Mouse (Mus musculus): Measurements from ENCODE around the gene Glrx3. TPM values are rescaled to one million over a fixed set of nuclear protein-coding genes. Genes with fewer than 3 reads are reported as not detected.
"Not testable (repeated sequence)": the region's sequence is repeated elsewhere in the genome, so short reads cannot be mapped to it uniquely, and the experiment has no call there.

Gene Glrx3
- total RNA-seq (2021) = 100 to 1,000 TPM; 112 to 116 TPM
- long read RNA-seq, experiment 1, transcript Glrx3-201 (11 exons, 1,685 nt) = major isoform, 209 of 234 reads
- long read RNA-seq, experiment 1, partial matches to known transcripts = 6 of 234 reads
- long read RNA-seq, experiment 1, other reads (novel, unspliced or antisense) = 19 of 234 reads
- long read RNA-seq, experiment 2, transcript Glrx3-201 (11 exons, 1,685 nt) = major isoform, 186 of 203 reads
- long read RNA-seq, experiment 2, partial matches to known transcripts = 5 of 203 reads
- long read RNA-seq, experiment 2, other reads (novel, unspliced or antisense) = 12 of 203 reads

DNA sequence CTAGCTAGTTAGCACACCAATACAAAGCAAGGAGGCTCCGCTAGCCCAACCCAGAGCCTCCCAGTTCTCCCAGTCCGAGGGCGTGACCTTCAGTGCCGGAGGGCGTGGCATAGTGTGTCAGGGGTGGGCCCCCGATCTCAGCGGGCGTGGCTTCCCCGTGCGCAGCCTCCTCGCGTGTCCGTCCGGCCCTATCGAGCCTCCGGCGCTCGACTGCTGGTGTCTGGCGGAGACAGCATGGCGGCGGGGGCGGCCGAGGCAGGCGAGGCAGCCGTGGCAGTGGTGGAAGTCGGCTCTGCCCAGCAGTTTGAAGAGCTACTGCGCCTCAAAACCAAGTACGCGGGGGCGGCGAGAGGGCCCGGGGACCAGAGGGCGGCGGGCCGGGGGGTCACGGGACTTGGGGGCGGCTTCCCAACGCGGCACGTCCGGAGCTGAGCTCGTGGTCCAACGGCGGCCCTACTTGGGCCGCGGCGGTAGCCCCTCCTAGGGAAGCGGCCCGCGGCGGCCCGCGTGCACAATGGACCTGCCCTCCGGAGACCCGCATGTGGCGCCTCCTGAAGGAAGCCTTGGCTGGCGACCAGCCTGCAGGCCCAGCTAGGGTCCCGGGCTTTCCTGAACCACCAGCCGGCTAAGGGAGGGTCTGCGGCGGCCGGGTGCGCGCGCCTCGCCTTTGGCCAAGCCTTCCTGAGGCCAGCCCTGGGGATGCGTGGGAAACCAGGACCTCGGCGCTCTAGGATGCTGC is at the start of gene Glrx3:
Gene Glrx3 (plus strand): TSS at position 175 of the 739 bp plus-strand sequence.
- peak; percentile 89 to 95 for DNase-seq (ENCODE audit: low spot score in 2 of 2)

- DNase-seq (ENCODE audit: low spot score in 2 of 2) = no peak
Observed at GRCm38 (mm10) chr7:137387863-137388262, 49.6 kb upstream of the Glrx3 start.

- DNase-seq (ENCODE audit: low spot score in 2 of 2) = no peak
Observed at GRCm38 (mm10) chr7:137395421-137395820, 42.0 kb upstream of the Glrx3 start.

- no peak for DNase-seq (ENCODE audit: low spot score in 2 of 2)
Observed at GRCm38 (mm10) chr7:137397361-137397910, 40.0 kb upstream of the Glrx3 start.

DNA sequence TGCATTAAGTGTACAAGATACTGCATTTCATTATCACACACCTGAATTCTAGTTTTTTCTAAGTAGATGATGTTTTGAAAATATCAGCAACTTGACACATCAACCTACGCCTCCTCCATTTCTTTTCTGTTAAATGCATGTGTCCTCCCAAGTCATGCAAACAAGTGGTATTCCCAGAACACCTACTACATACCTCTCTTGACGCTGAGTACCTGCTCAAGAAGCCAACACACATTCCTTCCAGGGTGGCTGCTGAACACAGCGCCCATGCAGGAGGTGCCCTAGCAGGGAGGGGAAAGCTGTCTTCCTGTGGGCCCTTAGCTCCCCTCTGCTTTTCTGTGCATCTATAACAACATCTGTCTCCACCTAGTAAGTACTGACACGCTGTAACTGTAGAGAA is 38.4 kb upstream of the Glrx3 start:
- no peak for DNase-seq (ENCODE audit: low spot score in 2 of 2)

DNA sequence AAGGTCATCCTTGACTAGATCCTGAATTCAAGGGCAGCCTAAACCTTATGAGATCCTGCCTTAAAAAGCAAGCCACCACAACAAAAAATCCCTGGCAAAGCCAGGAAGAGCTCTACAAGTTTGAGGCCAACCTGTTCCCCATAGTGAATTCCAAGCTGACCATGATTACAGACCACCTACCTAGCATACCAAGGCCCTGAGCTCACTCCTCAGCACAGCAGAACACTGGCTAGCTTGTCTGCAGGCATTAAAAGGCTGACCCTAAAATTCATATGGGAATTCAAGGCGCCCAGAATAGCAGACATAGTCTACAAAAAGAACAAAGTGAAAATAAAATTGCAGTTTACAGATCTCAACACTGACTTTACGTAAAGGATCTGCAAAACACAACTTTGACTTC is 33.3 kb upstream of the Glrx3 start:
- DNase-seq (ENCODE audit: low spot score in 2 of 2) = no peak

DNA sequence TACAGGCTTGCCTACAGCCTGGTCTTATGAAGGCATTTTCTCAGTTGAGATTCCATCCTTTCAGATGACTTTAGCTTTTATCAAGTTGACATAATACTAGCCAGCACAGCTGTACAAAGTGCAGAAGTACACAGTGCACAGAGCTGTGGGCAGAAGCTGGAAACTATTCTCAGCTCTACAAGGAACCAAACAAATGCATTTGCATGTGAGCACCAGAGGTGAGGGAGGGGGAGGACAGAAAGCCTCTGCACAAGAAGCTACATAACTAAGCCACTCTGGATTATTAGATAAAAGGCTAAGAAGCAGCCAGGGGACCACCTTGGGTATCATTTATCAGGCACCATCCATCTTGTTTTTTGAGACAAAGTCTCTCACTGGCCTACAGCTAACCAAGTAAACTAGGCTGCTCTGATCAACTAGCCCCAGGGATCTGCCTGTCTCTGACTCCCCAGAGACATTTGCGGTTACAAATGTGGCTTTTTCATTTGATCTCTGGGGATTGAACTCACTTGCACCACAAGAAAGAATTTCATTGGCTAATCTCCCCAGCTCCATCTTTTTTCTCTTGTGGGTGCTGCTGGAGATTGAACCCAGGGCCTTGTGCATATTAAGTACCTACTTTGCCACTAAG is 29.9 kb upstream of the Glrx3 start:
- DNase-seq (ENCODE audit: low spot score in 2 of 2) = no peak

DNA sequence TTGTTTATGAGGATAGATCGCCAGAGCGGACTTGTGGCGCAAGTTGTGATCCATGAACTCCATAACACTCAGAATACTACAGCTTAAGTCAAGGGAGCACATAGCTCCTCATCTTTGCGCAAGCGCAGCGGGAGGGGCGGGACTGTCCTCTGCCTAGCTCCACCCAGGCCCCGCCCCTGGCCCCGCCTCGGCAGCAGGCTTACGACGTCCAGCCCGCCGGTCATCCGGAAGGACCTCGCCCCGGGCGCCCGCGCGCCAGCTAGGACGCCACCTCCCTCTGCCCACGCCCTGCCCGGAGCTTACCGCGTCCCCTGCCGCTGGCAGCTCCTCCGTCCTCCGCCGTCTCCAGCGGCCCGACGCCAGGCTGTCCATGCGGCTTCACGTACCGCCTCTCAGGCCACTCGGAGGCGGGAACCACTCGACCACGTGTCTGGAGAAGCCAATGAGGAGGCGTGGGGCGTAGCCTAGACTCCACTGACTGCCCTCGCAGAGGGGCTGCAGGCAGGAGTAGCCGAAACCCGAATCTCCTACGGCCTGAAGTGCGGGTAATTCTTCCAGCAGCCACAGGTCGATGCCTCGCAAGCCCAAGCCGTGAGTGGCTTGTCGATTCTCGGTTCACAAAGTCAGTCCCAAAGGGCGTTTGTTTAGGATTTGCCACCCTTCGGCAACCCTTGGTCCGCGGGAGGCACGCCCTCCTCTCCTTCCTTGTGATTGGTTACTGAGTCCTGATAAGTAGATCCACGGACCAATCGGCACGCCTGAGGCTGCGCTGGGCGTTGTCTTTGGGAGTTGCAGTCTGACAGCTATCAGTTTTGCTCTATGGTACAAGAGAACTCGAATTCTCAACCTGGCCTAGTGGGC is 26.8 kb upstream of the Glrx3 start, which contains the start of gene 9430038I01Rik:
Gene 9430038I01Rik (minus strand): TSS at position 426 of the 861 bp plus-strand sequence.
- DNase-seq (ENCODE audit: low spot score in 2 of 2) = peak; percentile 97 to 99

- no peak for DNase-seq (ENCODE audit: low spot score in 2 of 2)
Observed at GRCm38 (mm10) chr7:137414710-137415109, 22.7 kb upstream of the Glrx3 start.

GRCm38 (mm10) chr7:137420550-137420949 is 16.9 kb upstream of the Glrx3 start:
- no peak for DNase-seq (ENCODE audit: low spot score in 2 of 2)

GRCm38 (mm10) chr7:137421236-137421635 is 16.2 kb upstream of the Glrx3 start:
- no peak for DNase-seq (ENCODE audit: low spot score in 2 of 2)

- no peak for DNase-seq (ENCODE audit: low spot score in 2 of 2)
Observed at GRCm38 (mm10) chr7:137426693-137427092, 10.7 kb upstream of the Glrx3 start.

DNA sequence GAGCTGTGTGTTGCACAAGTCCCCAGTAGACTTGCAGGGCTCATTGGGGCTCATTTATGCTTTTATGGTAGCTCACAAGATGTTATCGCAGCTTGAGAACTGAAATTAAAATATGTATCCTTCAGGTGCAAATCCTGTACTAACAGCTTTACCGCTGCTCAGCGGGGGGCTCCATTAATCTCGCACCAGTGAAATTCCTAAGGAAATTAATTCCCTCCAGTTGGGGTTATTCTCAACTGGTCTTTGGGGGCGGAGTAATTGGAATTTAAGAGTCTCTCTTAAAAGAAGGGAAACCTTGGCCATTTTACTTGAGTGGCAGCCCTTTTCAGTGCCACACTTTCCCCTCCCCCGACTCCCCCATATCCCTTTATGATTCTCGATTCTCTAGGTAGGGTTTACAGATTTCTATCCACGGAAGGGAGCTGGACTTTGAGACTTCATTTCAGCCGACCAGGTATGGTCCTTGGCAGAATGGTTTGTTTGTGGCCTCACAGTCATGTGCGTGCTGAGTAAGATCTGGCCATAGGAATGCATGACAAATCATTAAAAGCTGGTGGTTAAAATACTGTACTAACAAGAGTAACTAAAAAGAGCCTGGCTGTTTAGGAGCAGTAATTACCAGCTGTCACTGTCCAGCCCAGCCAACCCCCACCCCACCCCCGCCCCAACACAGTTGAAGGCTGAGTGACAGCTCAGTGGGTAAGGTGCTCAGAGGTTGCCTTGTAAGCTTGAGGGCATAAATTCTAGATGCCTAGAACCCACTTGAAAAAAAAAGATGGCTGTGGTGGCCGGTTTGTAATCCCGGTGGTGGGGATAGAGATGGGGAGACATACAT is 5.4 kb upstream of the Glrx3 start:
- DNase-seq (ENCODE audit: low spot score in 2 of 2) = no peak

GRCm38 (mm10) chr7:137436901-137437300 is 513 bp upstream of the Glrx3 start:
- no peak for DNase-seq (ENCODE audit: low spot score in 2 of 2)

DNA sequence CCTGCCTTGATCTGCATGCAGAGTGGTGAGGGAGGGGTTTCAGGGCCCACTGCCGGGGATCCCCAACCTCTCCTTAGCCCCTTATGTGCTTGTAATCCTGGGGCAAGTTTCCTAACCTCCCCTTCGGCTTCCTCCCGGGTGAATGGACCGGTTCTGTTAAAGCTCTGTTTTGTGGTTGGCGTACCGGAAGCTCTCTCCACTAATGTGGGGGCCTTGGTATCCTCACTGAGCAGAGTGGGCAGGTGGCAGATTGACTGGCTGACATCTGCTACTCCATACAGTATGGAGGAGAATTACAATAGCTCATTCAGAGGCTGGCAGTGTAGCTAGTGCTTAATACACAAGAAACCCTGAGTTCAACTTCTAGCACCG is 751 bp downstream of the Glrx3 start:
- DNase-seq (ENCODE audit: low spot score in 2 of 2) = no peak

GRCm38 (mm10) chr7:137438962-137439361 is 1.5 kb downstream of the Glrx3 start:
- not testable (repeated sequence) for DNase-seq (ENCODE audit: low spot score in 2 of 2)

DNA sequence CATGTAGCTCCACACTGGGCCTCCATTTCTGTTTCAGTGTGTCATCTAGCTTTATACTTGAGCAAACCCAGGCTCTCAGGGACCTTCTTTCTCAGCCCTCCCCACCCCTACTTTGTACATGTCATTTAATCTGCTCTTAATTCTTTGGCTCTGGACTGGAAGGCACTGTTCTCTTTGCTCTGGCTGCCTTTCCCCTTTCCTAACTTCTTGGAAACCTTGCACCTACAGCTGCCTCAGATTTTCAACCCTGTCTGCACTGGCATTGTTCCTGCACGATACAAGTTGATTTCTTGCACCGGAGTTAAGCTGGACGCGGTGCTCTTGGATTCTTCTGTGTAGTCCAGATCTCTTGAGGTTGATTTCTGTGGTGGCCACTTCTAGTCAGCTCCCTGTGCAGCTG is 5.5 kb downstream of the Glrx3 start:
- DNase-seq (ENCODE audit: low spot score in 2 of 2) = peak in 1 of 2 experiments; percentile 24

- no peak for DNase-seq (ENCODE audit: low spot score in 2 of 2)
Observed at GRCm38 (mm10) chr7:137445321-137445720, 7.9 kb downstream of the Glrx3 start.

DNA sequence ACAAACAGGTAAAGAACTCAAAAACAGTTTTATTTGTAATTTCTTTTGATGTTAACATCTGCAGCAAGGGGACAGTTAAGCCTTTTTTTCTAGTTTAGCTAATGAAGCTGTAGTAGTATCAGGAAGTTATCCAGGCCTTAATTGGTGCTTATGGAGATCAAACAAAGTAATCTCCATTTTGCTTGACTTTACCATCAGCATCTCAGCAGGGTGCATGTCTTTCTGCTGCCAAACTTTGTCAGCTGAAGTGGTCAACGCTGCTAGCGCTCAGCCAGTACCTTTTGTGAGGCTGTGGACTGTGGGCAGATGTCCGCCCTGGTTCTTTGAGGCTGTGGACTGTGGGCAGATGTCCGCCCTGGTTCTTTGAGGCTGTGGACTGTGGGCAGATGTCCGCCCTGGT is 24.0 kb downstream of the Glrx3 start:
- no peak for DNase-seq (ENCODE audit: low spot score in 2 of 2)

DNA sequence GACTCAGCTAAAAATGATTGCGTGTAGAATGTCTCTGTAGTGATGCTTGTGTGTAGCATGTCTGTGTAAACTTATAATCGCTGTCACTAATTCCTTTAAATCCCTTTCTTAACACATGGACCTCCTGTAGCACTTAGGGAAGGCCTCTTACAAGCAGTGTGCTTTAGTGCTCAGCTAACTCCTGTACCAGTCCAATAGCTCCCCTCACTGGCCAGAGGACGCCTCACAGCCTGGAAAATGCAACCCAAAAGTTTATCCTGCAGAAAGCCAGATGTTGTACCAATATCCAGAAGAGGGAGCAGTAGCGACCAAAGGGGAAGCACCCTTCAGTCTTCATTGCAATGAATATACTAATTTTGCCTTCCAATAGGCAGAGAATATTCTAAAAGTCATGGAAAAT is 30.8 kb downstream of the Glrx3 start:
- peak in 1 of 2 experiments; percentile 54 for DNase-seq (ENCODE audit: low spot score in 2 of 2)

All from gastrocnemius, postnatal 4 days (tissue).